Mouse (Mus musculus) activated CD4-positive, CD25-positive, alpha-beta regulatory T cell, adult 4 months (primary cell): ENCODE data around the gene Pgbd1. TPM values are rescaled to one million over a fixed set of nuclear protein-coding genes. Genes with fewer than 3 reads are reported as not detected.
A peak's percentile ranks its signal among the peaks of the same experiment; 100 is the strongest.
"Not testable (repeated sequence)": the region's sequence is repeated elsewhere in the genome, so short reads cannot be mapped to it uniquely, and the experiment has no call there.

Source experiments
- ATAC-seq: one replicate; pipeline ENCODE4 v1.8.0; 2017
- polyA plus RNA-seq, 2 experiments: library from polyadenylated mRNA; unstranded; fragments of 100-300 nt; shearing (Covaris generic); gene quantifications; one replicate each; pipeline ENCODE4 v1.2.1; 2017

Pgbd1 gene
- 1 to 10 TPM in 1 of 2 experiments, under 1 TPM in 1; 0.82 to 1.4 TPM for polyA plus RNA-seq

- ATAC-seq: peak; percentile 86
These were observed at the start of gene Pgbd1 for GRCm38 (mm10) chr13:21440503-21441206. Pgbd1 (minus strand) TSS chr13:21441058.

DNA sequence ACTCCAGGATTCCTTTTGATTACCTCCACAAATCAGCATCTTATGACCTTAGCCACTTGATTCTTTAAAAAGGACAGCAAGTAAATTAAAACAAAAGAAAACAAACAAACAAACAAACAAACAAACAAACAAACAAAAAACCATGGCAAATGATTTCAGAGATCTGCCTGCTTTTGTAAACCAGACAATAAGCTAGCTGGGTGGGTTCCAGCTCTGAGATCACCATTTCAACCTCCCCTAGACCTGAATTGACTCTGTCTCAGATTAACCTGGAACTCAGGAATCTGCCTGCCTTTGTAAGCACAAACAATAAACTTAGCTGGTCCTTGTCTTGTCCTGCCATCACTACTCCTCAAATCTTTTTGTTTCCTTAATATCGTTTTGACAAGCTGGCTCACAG, 46.0 kb upstream of the Pgbd1 start:
- ATAC-seq: no peak

DNA sequence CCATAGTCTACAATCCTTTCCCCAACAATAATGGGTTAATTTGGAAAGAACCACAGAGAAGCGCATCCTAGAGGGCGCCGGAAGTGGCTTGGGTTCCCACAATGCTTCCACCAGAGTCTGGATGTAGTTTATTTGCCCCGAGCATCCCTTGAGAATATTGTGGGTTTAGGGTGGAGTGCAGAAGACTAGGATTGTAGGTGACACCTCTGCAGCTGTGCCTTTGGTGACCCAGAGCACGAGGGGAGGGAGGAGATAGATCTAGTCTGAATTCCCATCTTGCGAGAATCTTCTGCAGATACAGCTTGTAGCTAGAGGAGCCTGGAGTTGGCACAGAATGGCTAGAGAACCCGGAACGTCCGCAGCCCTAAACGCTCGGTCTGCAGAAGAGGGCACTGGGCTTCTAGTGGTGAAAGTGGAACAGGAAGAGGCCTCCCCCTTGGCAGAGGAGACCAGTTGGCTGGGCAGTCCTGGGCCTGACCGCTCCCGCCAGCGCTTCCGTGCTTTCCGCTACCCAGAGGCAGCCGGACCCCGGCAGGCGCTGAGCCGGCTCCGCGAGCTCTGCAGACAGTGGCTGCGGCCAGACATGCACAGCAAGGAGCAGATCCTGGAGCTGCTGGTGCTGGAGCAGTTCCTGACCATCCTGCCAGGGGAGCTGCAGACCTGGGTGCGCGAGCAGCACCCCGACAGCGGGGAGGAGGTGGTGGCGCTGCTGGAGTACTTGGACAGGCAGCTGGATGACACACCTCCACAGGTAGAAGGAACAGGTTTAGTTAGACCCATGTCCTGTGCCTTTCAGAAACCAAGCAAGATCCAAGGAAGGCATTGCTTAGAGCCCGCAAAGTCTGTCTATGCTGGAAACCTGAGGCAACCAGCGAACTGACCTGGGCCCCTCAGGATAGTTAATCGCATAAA, 38.2 kb upstream of the Pgbd1 start, which contains the start of the genes Zkscan4 and Gm10065:
TSS of gene Zkscan4 (plus strand) at position 149 of the 912 bp plus-strand sequence.
TSS of gene Gm10065 (minus strand) at position 683 of the 912 bp plus-strand sequence.
- ATAC-seq: not testable (repeated sequence)

GRCm38 (mm10) chr13:21472427-21472826, 31.6 kb upstream of the Pgbd1 start:
- no peak for ATAC-seq

DNA sequence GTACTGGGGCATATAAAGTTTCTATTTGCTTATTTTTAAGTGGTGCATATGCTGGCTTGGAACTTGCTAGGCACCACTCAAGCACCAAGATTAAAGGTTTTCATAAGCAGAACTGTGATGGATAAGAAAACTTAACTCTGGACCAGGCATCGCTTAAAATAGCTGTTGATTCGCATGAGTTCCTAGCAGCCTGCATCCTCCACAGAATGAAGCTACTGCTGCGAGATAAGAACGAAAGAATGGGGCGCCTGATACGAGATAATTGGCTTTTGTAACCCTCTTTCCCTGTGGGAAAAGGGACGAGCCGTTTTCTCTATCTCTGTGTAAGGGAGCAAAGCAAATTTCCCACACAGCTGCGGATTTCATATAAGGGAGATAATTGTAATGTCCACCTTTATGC, 28.2 kb upstream of the Pgbd1 start:
- no peak for ATAC-seq

- peak; percentile 82 for ATAC-seq
These were observed 27.5 kb upstream of the Pgbd1 start, which contains the start of gene Nkapl for GRCm38 (mm10) chr13:21468061-21469019. Nkapl (minus strand) TSS chr13:21468509.

DNA sequence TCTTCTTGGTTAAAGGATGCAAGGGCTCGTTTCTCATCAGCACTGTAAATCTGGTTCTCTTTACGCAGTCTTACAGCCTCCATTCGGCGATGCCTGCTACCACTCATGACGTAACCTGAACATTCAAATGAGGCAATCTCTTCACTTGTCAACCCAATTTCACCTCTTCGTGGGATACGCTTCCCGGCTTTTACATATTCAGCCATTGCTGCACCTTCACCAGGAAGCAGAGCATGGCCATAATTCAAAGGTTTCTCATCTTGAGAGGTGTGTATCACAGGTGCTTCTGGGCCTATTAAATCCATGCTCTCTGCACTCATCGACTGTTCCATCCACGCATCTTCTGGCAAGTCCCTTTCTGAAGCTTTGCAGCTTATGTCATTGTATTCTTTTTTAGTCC, 26.5 kb upstream of the Pgbd1 start:
- no peak for ATAC-seq

DNA sequence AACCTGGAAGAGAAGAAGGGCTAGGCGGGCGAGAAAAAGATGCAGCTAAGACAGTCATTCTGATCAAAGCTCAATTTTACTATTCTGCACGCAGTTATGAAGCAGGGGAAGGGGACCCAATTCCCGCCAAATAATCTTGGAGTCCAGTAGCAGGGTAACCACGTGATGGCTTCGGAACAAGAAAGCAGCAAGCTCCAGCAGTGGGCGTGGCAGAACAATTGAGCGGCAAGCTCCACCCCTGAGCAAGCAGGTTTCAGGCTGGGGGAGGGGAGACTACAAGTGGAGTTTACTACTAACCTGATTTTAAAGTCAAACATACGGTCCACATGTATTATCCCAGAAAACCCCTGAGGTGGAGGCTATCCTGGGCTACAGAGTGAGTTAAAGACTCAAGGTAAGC, 21.7 kb upstream of the Pgbd1 start:
- ATAC-seq: not testable (repeated sequence)

GRCm38 (mm10) chr13:21456347-21456746, 15.5 kb upstream of the Pgbd1 start:
- ATAC-seq: no peak

GRCm38 (mm10) chr13:21454133-21454532, 13.3 kb upstream of the Pgbd1 start:
- no peak for ATAC-seq

GRCm38 (mm10) chr13:21453449-21453848, 12.6 kb upstream of the Pgbd1 start, which contains the start of gene Zscan26:
Zscan26 (minus strand) TSS chr13:21453730.
- ATAC-seq: peak; percentile 96

DNA sequence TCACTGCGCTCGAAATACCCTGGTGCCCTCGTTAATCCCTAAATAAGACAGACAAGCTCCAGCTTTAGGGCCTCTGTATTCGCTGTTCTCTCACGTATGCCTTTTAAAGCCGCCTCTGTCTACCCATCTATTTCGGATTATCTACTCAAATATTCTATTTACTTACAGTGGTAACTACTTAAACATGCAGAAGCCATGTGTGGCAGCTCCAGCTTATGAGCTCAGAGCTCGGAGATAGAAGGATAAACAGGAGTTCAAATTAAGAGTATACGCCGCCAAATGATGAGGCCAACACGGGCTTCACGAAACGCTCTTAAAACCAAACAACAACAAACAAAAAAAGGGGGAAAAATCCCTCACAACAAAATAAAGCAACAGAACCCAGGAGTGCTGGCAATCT, 12.2 kb upstream of the Pgbd1 start:
- ATAC-seq: peak; percentile 8

DNA sequence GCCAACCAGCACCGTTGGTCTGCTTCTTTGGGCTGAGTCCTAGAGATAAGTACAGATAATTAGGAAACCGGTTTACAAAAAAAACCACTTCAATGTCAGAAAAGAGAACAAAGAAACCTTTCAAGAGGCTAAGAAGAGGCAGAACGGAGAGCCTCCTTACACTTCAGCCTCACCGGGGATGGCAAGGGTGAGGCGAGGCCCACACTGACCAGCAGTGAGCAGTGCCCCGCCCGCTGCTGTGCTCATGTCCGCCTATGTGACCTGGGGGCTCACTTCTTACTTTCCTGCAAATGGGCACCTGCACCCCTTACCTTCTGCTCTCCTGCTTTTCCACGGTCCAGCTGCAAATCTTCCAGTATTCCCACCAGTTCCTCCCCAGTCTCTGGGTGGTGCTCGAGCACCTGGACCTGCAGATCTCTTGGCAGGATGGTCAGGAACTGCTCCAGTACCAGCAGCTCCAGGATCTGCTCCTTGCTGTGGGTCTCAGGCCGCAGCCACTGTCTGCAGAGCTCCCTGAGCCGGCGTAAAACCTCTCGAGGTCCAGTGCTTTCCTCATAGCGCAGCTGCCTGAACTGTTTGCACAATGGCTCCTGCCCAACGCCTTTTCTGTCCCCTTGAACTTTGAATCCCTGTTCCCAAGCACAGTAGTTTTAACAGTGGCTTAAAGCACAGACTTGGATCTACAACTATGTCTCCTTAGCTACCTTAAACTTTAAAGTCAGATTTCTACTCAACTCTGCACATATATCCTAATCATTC, 7.2 kb upstream of the Pgbd1 start:
- ATAC-seq: no peak

DNA sequence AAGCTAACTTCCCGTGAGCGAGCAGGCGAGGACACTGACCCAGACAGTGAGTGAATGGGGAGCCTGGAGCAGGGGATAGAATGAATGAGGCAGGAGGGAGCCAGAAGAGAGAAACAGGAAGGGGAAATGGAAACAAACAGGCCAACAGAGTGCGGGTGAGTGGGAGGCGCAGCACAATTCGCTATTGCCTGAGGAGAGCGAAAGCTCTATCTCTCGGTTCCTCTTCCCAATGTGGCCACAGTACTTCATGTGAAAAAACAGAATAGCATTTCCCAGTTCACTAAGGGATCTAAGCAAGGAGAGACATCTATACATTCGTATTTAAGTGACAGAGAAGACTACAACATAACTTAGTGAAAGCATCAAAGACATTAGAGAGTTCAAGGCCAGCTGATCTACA, 5.9 kb upstream of the Pgbd1 start:
- no peak for ATAC-seq

DNA sequence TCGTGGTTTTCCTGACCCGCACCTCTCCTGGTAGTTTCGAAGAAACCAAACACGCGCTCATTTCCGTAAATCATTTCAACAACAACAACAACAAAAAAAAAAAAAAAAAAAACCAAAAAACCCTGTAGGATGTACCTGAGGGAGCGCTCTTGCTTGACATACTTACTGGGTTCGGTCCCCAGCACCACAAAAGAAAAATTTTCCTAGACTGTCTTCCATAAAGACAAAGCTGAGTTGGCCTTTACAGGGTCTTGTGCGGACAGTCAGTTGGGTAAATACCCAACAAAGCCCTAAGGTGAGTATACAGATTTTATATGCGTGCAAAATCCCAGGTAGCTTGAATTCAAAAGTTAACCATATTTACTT, 332 bp upstream of the Pgbd1 start:
- ATAC-seq: peak; percentile 16

GRCm38 (mm10) chr13:21435476-21435875, 5.4 kb downstream of the Pgbd1 start:
- ATAC-seq: no peak

DNA sequence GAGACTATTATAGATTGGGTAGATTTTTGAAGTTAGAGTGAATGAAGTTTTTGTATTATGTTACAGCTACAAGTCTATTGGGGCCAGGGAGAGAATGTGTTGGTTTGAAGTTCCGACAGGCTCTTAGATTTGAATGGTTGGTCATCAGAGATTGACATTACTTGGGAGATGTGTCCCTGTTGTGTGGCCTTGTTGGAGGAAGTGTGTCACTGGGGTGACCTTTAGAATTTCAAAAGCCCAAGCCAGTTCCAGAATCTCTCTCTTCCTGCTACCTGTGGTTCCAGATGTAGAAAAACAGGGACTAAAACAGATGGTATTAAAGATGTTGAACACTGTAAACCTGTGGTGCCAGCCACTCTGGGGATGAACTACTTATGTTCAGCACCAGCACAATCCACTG, 13.2 kb downstream of the Pgbd1 start:
- no peak for ATAC-seq

DNA sequence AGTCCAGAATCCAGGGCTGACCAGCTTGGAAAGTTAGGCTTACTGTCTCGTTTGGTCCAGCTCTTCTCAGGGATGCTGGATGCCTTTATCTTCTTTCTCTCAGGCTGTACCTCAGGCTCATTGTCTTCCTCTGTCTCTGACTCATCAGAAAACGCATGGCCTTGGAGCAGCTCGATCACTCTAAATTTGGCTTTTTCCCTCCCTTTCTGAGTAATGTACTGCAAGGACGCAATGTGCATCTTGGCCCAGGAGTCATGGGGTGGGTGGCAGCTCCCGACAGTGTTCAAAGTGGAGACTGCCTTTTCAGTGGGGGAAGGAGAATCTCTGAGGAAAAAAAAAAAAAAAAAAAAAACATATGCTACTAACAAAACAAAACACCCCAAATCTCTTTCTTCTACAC, 17.6 kb downstream of the Pgbd1 start:
- ATAC-seq: no peak

DNA sequence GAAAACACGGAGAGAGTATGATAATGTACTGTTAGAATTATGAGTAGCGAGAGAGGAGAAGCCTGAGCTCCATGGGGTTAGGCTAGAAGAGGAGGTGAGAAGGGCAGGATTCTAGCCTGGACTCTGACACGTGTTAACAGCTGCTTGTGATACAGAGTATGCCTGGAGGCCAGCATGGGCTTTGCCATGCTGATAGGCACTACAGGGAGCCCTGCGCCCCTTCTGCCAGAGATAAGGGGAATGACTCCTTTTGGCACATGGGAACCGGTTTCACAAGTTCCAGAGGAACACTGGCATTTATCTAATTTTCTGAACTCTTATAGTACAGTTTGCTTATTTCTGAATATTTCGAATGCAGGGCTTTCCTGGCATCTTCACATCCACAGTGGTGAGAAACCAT, 22.0 kb downstream of the Pgbd1 start:
- no peak for ATAC-seq

- no peak for ATAC-seq
These were observed 23.4 kb downstream of the Pgbd1 start for GRCm38 (mm10) chr13:21417298-21418010.

GRCm38 (mm10) chr13:21415750-21416149, 25.1 kb downstream of the Pgbd1 start:
- no peak for ATAC-seq
